Mouse (Mus musculus) myocyte (in vitro differentiated cells): Measurements from ENCODE around the gene Pptc7. TPM values are rescaled to one million over a fixed set of nuclear protein-coding genes. Genes with fewer than 3 reads are reported as not detected.

Experiments used
- H3K27me3 ChIP-seq: one replicate; pipeline ENCODE4 v1.6.1; 2011; ENCODE audit not compliant: control insufficient read depth, insufficient read depth, insufficient read length
- H3K36me3 ChIP-seq: one replicate; pipeline ENCODE4 v1.6.1; 2011; ENCODE audit not compliant: control insufficient read depth, insufficient read depth
- H3K4me2 ChIP-seq: one replicate; pipeline ENCODE4 v1.6.1; 2011; ENCODE audit warnings: low read depth, control low read depth
- H3K4me3 ChIP-seq: one replicate; pipeline ENCODE4 v1.5.1; 2011; ENCODE audit warnings: mild to moderate bottlenecking, control low read depth, moderate library complexity
- H3K79me2 ChIP-seq: one replicate; pipeline ENCODE4 v1.6.1; 2011; ENCODE audit not compliant: control insufficient read depth, insufficient read depth
- H3ac ChIP-seq: one replicate; pipeline ENCODE4 v1.6.1; 2011; ENCODE audit not compliant: control insufficient read depth, insufficient read length
- CEBPB ChIP-seq: IDR thresholded peaks from 2 replicates; pipeline ENCODE4 v1.6.1; 2011; ENCODE audit warnings: mild to moderate bottlenecking, moderate library complexity; ENCODE audit not compliant: poor library complexity, insufficient read depth, severe bottlenecking
- E2F4 ChIP-seq: IDR thresholded peaks from one replicate; pipeline ENCODE4 v1.6.1; 2011; ENCODE audit warnings: mild to moderate bottlenecking, control low read depth, moderate library complexity; ENCODE audit not compliant: insufficient read depth
- MAX ChIP-seq: IDR thresholded peaks from one replicate; pipeline ENCODE4 v1.6.1; 2011; ENCODE audit warnings: low read depth, mild to moderate bottlenecking, control low read depth
- MYOD1 ChIP-seq, 3 experiments: IDR thresholded peaks; one replicate each; pipeline ENCODE4 v1.6.1; 2011; ENCODE audit warnings: control low read depth in 2 of 3, low read depth in 2 of 3, mild to moderate bottlenecking in 2 of 3, moderate library complexity in 1 of 3; ENCODE audit not compliant: insufficient read length in 2 of 3, control insufficient read depth in 1 of 3
- MYOG ChIP-seq, 3 experiments: IDR thresholded peaks; one replicate each; pipeline ENCODE4 v1.6.1; 2011; ENCODE audit warnings: control low read depth in 2 of 3, low read depth in 2 of 3, mild to moderate bottlenecking in 2 of 3; ENCODE audit not compliant: insufficient read length in 2 of 3, control insufficient read depth in 1 of 3, insufficient read depth in 1 of 3
- POLR2A ChIP-seq: IDR thresholded peaks from one replicate; pipeline ENCODE4 v1.6.1; 2011; ENCODE audit warnings: low read depth, mild to moderate bottlenecking, control low read depth, moderate library complexity; ENCODE audit not compliant: insufficient read length
- POLR2AphosphoS2 ChIP-seq: IDR thresholded peaks from one replicate; pipeline ENCODE4 v1.6.1; 2011; ENCODE audit warnings: low read depth, control low read depth; ENCODE audit not compliant: insufficient read length
- REST ChIP-seq: IDR thresholded peaks from one replicate; pipeline ENCODE4 v1.6.1; 2011; ENCODE audit warnings: mild to moderate bottlenecking, control low read depth, moderate library complexity; ENCODE audit not compliant: insufficient read depth, insufficient read length
- SRF ChIP-seq: IDR thresholded peaks from one replicate; pipeline ENCODE4 v1.6.1; 2011; ENCODE audit warnings: low read depth; ENCODE audit not compliant: control insufficient read depth, insufficient read length
- TCF12 ChIP-seq: IDR thresholded peaks from one replicate; pipeline ENCODE4 v1.6.1; 2011; ENCODE audit warnings: mild to moderate bottlenecking, control low read depth; ENCODE audit not compliant: poor library complexity, insufficient read depth, severe bottlenecking
- TCF3 ChIP-seq: IDR thresholded peaks from one replicate; pipeline ENCODE4 v1.6.1; 2011; ENCODE audit warnings: low read depth, control low read depth; ENCODE audit not compliant: insufficient read length
- USF1 ChIP-seq: IDR thresholded peaks from one replicate; pipeline ENCODE4 v1.6.1; 2011; ENCODE audit warnings: low read depth, mild to moderate bottlenecking, control low read depth, moderate library complexity
- polyA plus RNA-seq: library from polyadenylated mRNA; unstranded; fragments of >200 nt; fragmentation: generic; extraction: Trizol; gene quantifications from one replicate; pipeline ENCODE4 v1.2.1, GENCODE M21; 2012; ENCODE audit warnings: missing spikeins

The Pptc7 gene
- polyA plus RNA-seq, 1 experiment = 6.2 TPM

GRCm38 (mm10) chr5:122304541-122304940 is 20.4 kb downstream of the Pptc7 start:
- no peaks in the 10 kb centered on the region for H3K36me3 ChIP-seq
- H3K4me3 ChIP-seq = no peak overlapping the region
- no peak for TF ChIP-seq POLR2A
- peak; percentile 29; the same call in 1 of the 2 replicates for TF ChIP-seq CEBPB
- TF ChIP-seq E2F4 = no peak
- H3K27me3 ChIP-seq = no peaks in the 10 kb centered on the region
- H3K79me2 ChIP-seq = peaks cover 37% of the 10 kb centered on the region
- peak overlapping the region; percentile 62 for H3K4me2 ChIP-seq
- H3ac ChIP-seq = no peak overlapping the region

GRCm38 (mm10) chr5:122305472-122305871 is 21.3 kb downstream of the Pptc7 start:
- H3K4me2 ChIP-seq = no peak overlapping the region
- H3K4me3 ChIP-seq = no peak overlapping the region
- peaks cover 37% of the 10 kb centered on the region for H3K79me2 ChIP-seq
- no peaks in the 10 kb centered on the region for H3K36me3 ChIP-seq
- no peak for TF ChIP-seq MYOG (IDR thresholded peaks at IDR 0.05; ENCODE audit: control insufficient read depth in 1 of 3, insufficient read depth in 1 of 3, insufficient read length in 2 of 3, low read depth in 2 of 3)
- TF ChIP-seq TCF12 = no peak
- TF ChIP-seq CEBPB = no peak
- no peak for TF ChIP-seq E2F4
- TF ChIP-seq POLR2A = no peak
- TF ChIP-seq REST = no peak
- no peak for TF ChIP-seq USF1
- TF ChIP-seq MYOD1 (IDR thresholded peaks at IDR 0.05; ENCODE audit: control insufficient read depth in 1 of 3, insufficient read length in 2 of 3, low read depth in 2 of 3) = no peak
- no peak for TF ChIP-seq SRF
- no peak for TF ChIP-seq POLR2AphosphoS2
- TF ChIP-seq TCF3 = no peak
- no peak for TF ChIP-seq MAX
- H3ac ChIP-seq = no peak overlapping the region
- H3K27me3 ChIP-seq = no peaks in the 10 kb centered on the region

- Histone ChIP-seq H3K27me3 (no peaks in the 10 kb centered on the region), H3K4me2 (no peak overlapping the region), H3K36me3 (no peaks in the 10 kb centered on the region), H3K79me2 (peaks cover 28% of the 10 kb centered on the region), H3ac (no peak overlapping the region), H3K4me3 (no peak overlapping the region)
- TF ChIP-seq CEBPB = no peak
- no peak for TF ChIP-seq REST
- no peak for TF ChIP-seq TCF12
Observed at GRCm38 (mm10) chr5:122306536-122306935, 22.4 kb downstream of the Pptc7 start.

GRCm38 (mm10) chr5:122310699-122311098 is 26.5 kb downstream of the Pptc7 start:
- H3ac ChIP-seq = no peak overlapping the region
- H3K36me3 ChIP-seq = no peaks in the 10 kb centered on the region
- no peak overlapping the region for H3K4me3 ChIP-seq
- H3K4me2 ChIP-seq = no peak overlapping the region
- H3K27me3 ChIP-seq = no peaks in the 10 kb centered on the region
- peaks cover 6% of the 10 kb centered on the region for H3K79me2 ChIP-seq
- TF ChIP-seq MAX (no peak), SRF (no peak), CEBPB (no peak), TCF12 (no peak), USF1 (no peak), E2F4 (no peak), POLR2A (no peak), TCF3 (no peak), REST (no peak), POLR2AphosphoS2 (no peak), MYOD1 (IDR thresholded peaks at IDR 0.05; ENCODE audit: control insufficient read depth in 1 of 3, insufficient read length in 2 of 3, low read depth in 2 of 3) (no peak), MYOG (IDR thresholded peaks at IDR 0.05; ENCODE audit: control insufficient read depth in 1 of 3, insufficient read depth in 1 of 3, insufficient read length in 2 of 3, low read depth in 2 of 3) (no peak)

GRCm38 (mm10) chr5:122311692-122312091 is 27.5 kb downstream of the Pptc7 start:
- Histone ChIP-seq H3K36me3 (no peaks in the 10 kb centered on the region), H3K79me2 (no peaks in the 10 kb centered on the region), H3K27me3 (no peaks in the 10 kb centered on the region), H3K4me2 (no peak overlapping the region), H3K4me3 (no peak overlapping the region), H3ac (no peak overlapping the region)
- no peak for TF ChIP-seq TCF12
- no peak for TF ChIP-seq E2F4
- no peak for TF ChIP-seq CEBPB
- no peak for TF ChIP-seq POLR2A
- TF ChIP-seq SRF = no peak
- no peak for TF ChIP-seq REST
- TF ChIP-seq MAX = no peak
- no peak for TF ChIP-seq TCF3
- no peak for TF ChIP-seq USF1
- no peak for TF ChIP-seq POLR2AphosphoS2
- TF ChIP-seq MYOG (IDR thresholded peaks at IDR 0.05; ENCODE audit: control insufficient read depth in 1 of 3, insufficient read depth in 1 of 3, insufficient read length in 2 of 3, low read depth in 2 of 3) = no peak
- TF ChIP-seq MYOD1 (IDR thresholded peaks at IDR 0.05; ENCODE audit: control insufficient read depth in 1 of 3, insufficient read length in 2 of 3, low read depth in 2 of 3) = no peak
